Mouse (Mus musculus) forebrain, embryonic 16.5 days (tissue): ENCODE data around the gene Mmp9. TPM values are rescaled to one million over a fixed set of nuclear protein-coding genes. Genes with fewer than 3 reads are reported as not detected.
A peak's percentile ranks its signal among the peaks of the same experiment; 100 is the strongest.

Source experiments
- ATAC-seq: fragments of 200-750 bp; cut with Nextera tagmentation; 2 replicates; pipeline ENCODE4 v1.8.0; 2017; ENCODE audit warnings: mild to moderate bottlenecking, moderate library complexity
- H3K27ac ChIP-seq: fragments of 300-500 bp; sonication (generic); 2 replicates; pipeline ENCODE4 v1.5.1; 2014; ENCODE audit warnings: low read length, control low read depth
- H3K27me3 ChIP-seq: fragments of 300-500 bp; sonication (generic); replicated peaks from 2 replicates; pipeline ENCODE4 v1.6.1; 2014; ENCODE audit warnings: low read length; ENCODE audit not compliant: control insufficient read depth, insufficient read depth
- H3K36me3 ChIP-seq: fragments of 300-500 bp; sonication (generic); 2 replicates; pipeline ENCODE4 v1.6.1; 2014; ENCODE audit not compliant: control insufficient read depth, insufficient read depth
- H3K4me1 ChIP-seq: fragments of 300-500 bp; sonication (generic); replicated peaks from 2 replicates; pipeline ENCODE4 v1.6.1; 2014; ENCODE audit warnings: low read length; ENCODE audit not compliant: control insufficient read depth, insufficient read depth
- H3K4me2 ChIP-seq: fragments of 300-500 bp; sonication (generic); 2 replicates; pipeline ENCODE4 v1.6.1; 2014; ENCODE audit warnings: mild to moderate bottlenecking, low read length, control low read depth
- H3K4me3 ChIP-seq: fragments of 300-500 bp; sonication (generic); replicated peaks from 2 replicates; pipeline ENCODE4 v1.5.1; 2014; ENCODE audit warnings: mild to moderate bottlenecking, low read length, control low read depth
- H3K9ac ChIP-seq: fragments of 300-500 bp; sonication (generic); replicated peaks from 2 replicates; pipeline ENCODE4 v1.6.1; 2014; ENCODE audit warnings: low read depth, low read length, control low read depth
- H3K9me3 ChIP-seq: fragments of 300-500 bp; sonication (generic); 2 replicates; pipeline ENCODE4 v1.6.1; 2016; ENCODE audit warnings: low read length; ENCODE audit not compliant: control insufficient read depth
- WGBS: fragments of 180-500 bp; shearing (Covaris S2); extraction: QIAGEN DNeasy Blood & Tissue Kit; methylation state at CpG from one replicate; pipeline ENCODE4 v1.1.7; 2014; 5-methylcytosine and 5-hydroxymethylcytosine counted together
- polyA plus RNA-seq: library from polyadenylated mRNA; unstranded; fragments of >200 nt; fragmentation: Nextera tagmentation; extraction: Ambion mirVana; gene quantifications from 2 replicates; pipeline ENCODE4 v1.2.1, GENCODE M21; 2015

Mmp9 gene
- polyA plus RNA-seq, 1 experiment from 2014 or later, result 20.6 TPM

- Histone ChIP-seq H3K27ac (peak within 1 kb of the TSS; percentile 99), H3K9ac (peak within 1 kb of the TSS; percentile 95), H3K27me3 (no peaks in the 10 kb centered on the region), H3K36me3 (peaks cover 22% of the 10 kb centered on the region), H3K4me3 (peak within 1 kb of the TSS; percentile 97), H3K4me1 (peaks cover 21% of the 10 kb centered on the region), H3K9me3 (no peaks in the 10 kb centered on the region; the same call in 1 of the 2 replicates), H3K4me2 (peak within 1 kb of the TSS; percentile 96)
- ATAC-seq, result peak; percentile 91
- WGBS, result under 1% methylated on average over 90 of the region's 91 CpGs
Observed at GRCm38 (mm10) chr2:164911086-164912048, 29.2 kb upstream of the Mmp9 start, which contains the start of gene Zfp335. TSS of gene Zfp335 (minus strand) at chr2:164911757.

- H3K27ac ChIP-seq, result peak overlapping the region; percentile 99
- ATAC-seq, result peak; percentile 27
- H3K36me3 ChIP-seq, result peaks cover 15% of the 10 kb centered on the region
- peak overlapping the region; percentile 84 for H3K4me2 ChIP-seq
- H3K4me3 ChIP-seq, result peak overlapping the region; percentile 97
- H3K4me1 ChIP-seq, result peaks cover 21% of the 10 kb centered on the region
- H3K9me3 ChIP-seq, result no peaks in the 10 kb centered on the region
- no peaks in the 10 kb centered on the region for H3K27me3 ChIP-seq
- H3K9ac ChIP-seq, result peak overlapping the region; percentile 95
- 20% methylated on average over 12 of the region's 12 CpGs for WGBS
Observed at GRCm38 (mm10) chr2:164912151-164912550, 28.4 kb upstream of the Mmp9 start.

GRCm38 (mm10) chr2:164912749-164913427, 27.7 kb upstream of the Mmp9 start:
- no peak overlapping the region for H3K9ac ChIP-seq
- no peak for ATAC-seq
- no peak overlapping the region for H3K4me2 ChIP-seq
- no peaks in the 10 kb centered on the region for H3K9me3 ChIP-seq
- H3K4me1 ChIP-seq, result peaks cover 21% of the 10 kb centered on the region
- no peaks in the 10 kb centered on the region for H3K27me3 ChIP-seq
- WGBS, result 92% methylated on average over 9 of the region's 9 CpGs
- H3K27ac ChIP-seq, result no peak overlapping the region
- peaks cover 8% of the 10 kb centered on the region; the same call in 1 of the 2 replicates for H3K36me3 ChIP-seq
- no peak overlapping the region for H3K4me3 ChIP-seq

GRCm38 (mm10) chr2:164913428-164913786, 27.2 kb upstream of the Mmp9 start:
- no peak overlapping the region for H3K9ac ChIP-seq
- peaks cover 4% of the 10 kb centered on the region; the same call in 1 of the 2 replicates for H3K36me3 ChIP-seq
- H3K4me1 ChIP-seq, result peaks cover 21% of the 10 kb centered on the region
- no peak overlapping the region for H3K27ac ChIP-seq
- ATAC-seq, result no peak
- no peak overlapping the region for H3K4me2 ChIP-seq
- WGBS, result 96% methylated on average over 2 of the region's 2 CpGs
- no peaks in the 10 kb centered on the region for H3K9me3 ChIP-seq
- H3K27me3 ChIP-seq, result no peaks in the 10 kb centered on the region
- H3K4me3 ChIP-seq, result no peak overlapping the region

GRCm38 (mm10) chr2:164916820-164917219, 23.8 kb upstream of the Mmp9 start:
- H3K27ac ChIP-seq, result no peak overlapping the region
- no peaks in the 10 kb centered on the region for H3K9me3 ChIP-seq
- no peak overlapping the region for H3K9ac ChIP-seq
- 0 out of 2 replicates have a peak, but pooled peaks cover 2% of the 10 kb centered on the region for H3K36me3 ChIP-seq
- ATAC-seq, result no peak
- WGBS, result 89% methylated on average over 5 of the region's 5 CpGs
- no peak overlapping the region for H3K4me3 ChIP-seq
- peaks cover 7% of the 10 kb centered on the region for H3K4me1 ChIP-seq
- H3K4me2 ChIP-seq, result no peak overlapping the region
- H3K27me3 ChIP-seq, result no peaks in the 10 kb centered on the region

- H3K4me2 ChIP-seq, result no peak overlapping the region
- 0 out of 2 replicates have a peak, but pooled peaks cover 2% of the 10 kb centered on the region for H3K36me3 ChIP-seq
- 68% methylated on average over 10 of the region's 10 CpGs for WGBS
- peaks cover 2% of the 10 kb centered on the region for H3K4me1 ChIP-seq
- H3K27me3 ChIP-seq, result no peaks in the 10 kb centered on the region
- ATAC-seq, result no peak
- no peak overlapping the region for H3K9ac ChIP-seq
- H3K4me3 ChIP-seq, result no peak overlapping the region
- H3K9me3 ChIP-seq, result no peaks in the 10 kb centered on the region
- no peak overlapping the region for H3K27ac ChIP-seq
Observed at GRCm38 (mm10) chr2:164917371-164917770, 23.2 kb upstream of the Mmp9 start.

- no peaks in the 10 kb centered on the region for H3K27me3 ChIP-seq
Observed at GRCm38 (mm10) chr2:164918325-164918724, 22.3 kb upstream of the Mmp9 start.

GRCm38 (mm10) chr2:164921984-164922383, 18.6 kb upstream of the Mmp9 start:
- no peaks in the 10 kb centered on the region for H3K27me3 ChIP-seq
- no peak overlapping the region for H3K9ac ChIP-seq
- peaks cover 11% of the 10 kb centered on the region for H3K4me1 ChIP-seq
- H3K4me2 ChIP-seq, result no peak overlapping the region
- no peaks in the 10 kb centered on the region for H3K9me3 ChIP-seq
- WGBS, result 62% methylated on average over 7 of the region's 7 CpGs
- H3K27ac ChIP-seq, result no peak overlapping the region
- no peak for ATAC-seq
- H3K4me3 ChIP-seq, result no peak overlapping the region
- 0 out of 2 replicates have a peak, but pooled peaks cover 2% of the 10 kb centered on the region for H3K36me3 ChIP-seq

More at GRCm38 (mm10) chr2:164918325-164918724, 22.3 kb upstream of the Mmp9 start:
- Histone ChIP-seq H3K4me1 (no peaks in the 10 kb centered on the region; the same call in 1 of the 2 replicates), H3K36me3 (0 out of 2 replicates have a peak, but pooled peaks cover 2% of the 10 kb centered on the region), H3K27ac (no peak overlapping the region), H3K9me3 (no peaks in the 10 kb centered on the region), H3K4me3 (no peak overlapping the region), H3K9ac (no peak overlapping the region), H3K4me2 (no peak overlapping the region)
- 62% methylated on average over 4 of the region's 5 CpGs for whole genome bisulfite sequencing
- ATAC-seq, result 0 out of 2 replicates have a peak, but pooled peaks have one; percentile 18

GRCm38 (mm10) chr2:164923291-164923690, 17.3 kb upstream of the Mmp9 start:
- Histone ChIP-seq H3K4me1 (peaks cover 11% of the 10 kb centered on the region), H3K9ac (no peak overlapping the region), H3K36me3 (0 out of 2 replicates have a peak, but pooled peaks cover 2% of the 10 kb centered on the region), H3K4me3 (no peak overlapping the region), H3K27me3 (no peaks in the 10 kb centered on the region; the same call in 1 of the 2 replicates), H3K9me3 (no peaks in the 10 kb centered on the region), H3K27ac (no peak overlapping the region), H3K4me2 (no peak overlapping the region)
- ATAC-seq, result no peak
- 71% methylated on average over 4 of the region's 4 CpGs for WGBS
